Mouse (Mus musculus) left cerebral cortex, postnatal 10 days (tissue): ENCODE data around the gene Selenov. TPM values are rescaled to one million over a fixed set of nuclear protein-coding genes. Genes with fewer than 3 reads are reported as not detected.

ENCODE experiments used
- DNase-seq, 2 experiments: peaks; one replicate each; pipeline ENCODE4 v3.0.0; 2021 to 2022; ENCODE audit warnings: low spot score in 2 of 2, mixed read lengths in 1 of 2; ENCODE audit errors: extremely low spot score in 1 of 2
- intact Hi-C: fragments of 180-260 bp; cut with DNase I; formaldehyde crosslinking; loops from one replicate; pipeline ENCODE4 v1.15.1; 2025
- total RNA-seq, 2 experiments: library from RNA; stranded (reverse); gene quantifications; 2 replicates each; pipeline ENCODE4 v1.2.3; 2021

Selenov gene
- total RNA-seq, 2 experiments from 2014 or later = 2.9 to 4.5 TPM

GRCm38 (mm10) chr7:28301616-28302433 is 10.8 kb upstream of the Selenov start, which contains the start of gene Dll3:
Gene Dll3, minus strand, starts transcription at chr7:28302238.
- DNase-seq = peak in 1 of 2 experiments; percentile 74
- intact Hi-C loops = no loop called here

DNA sequence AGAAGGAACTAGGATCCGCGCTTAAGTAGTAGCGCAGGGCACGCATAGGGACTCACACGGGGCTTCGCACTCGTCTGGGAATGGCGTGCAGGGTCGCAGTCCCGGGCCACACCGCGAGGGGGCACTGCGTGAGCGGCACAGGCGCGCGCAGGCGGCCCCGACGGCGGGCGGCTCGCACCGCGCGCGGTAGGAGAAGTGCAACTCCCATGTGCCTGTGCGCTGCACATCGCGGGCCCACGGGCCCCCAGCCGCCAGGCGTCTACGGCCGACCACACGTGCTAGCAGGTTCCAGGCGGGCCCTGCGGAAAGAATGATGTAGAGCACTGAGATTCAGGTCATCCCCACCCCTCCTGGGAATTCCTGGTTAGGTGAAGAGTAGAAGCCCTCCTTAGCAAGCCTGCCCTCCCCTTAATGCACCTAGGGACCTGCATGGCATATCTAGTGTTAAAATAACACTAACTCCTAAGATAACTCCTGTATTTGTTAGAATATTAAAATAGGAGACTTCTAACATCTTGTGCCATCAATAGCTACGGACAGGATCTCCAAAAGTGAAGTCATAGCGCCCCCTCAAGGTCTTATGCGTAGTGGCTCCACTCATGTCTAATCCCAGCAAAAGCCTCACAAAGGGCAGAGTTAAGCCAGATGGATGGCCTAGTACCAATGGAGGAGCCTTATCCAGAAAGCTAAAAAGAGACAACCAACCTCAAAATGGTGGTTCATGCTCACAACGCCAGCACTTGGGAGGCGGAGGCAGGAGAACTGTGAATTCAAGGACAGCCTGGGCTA is 8.0 kb upstream of the Selenov start:
- intact Hi-C loops = loop anchor here (5.0 kb wide), 1 partner anchor 152 kb away; no protein-coding TSS in a partner anchor
- DNase-seq = no peak

- peak; percentile 49 to 88 for DNase-seq
- intact Hi-C loops = no loop called here
Observed at GRCm38 (mm10) chr7:28294481-28294880, 3.5 kb upstream of the Selenov start.

DNA sequence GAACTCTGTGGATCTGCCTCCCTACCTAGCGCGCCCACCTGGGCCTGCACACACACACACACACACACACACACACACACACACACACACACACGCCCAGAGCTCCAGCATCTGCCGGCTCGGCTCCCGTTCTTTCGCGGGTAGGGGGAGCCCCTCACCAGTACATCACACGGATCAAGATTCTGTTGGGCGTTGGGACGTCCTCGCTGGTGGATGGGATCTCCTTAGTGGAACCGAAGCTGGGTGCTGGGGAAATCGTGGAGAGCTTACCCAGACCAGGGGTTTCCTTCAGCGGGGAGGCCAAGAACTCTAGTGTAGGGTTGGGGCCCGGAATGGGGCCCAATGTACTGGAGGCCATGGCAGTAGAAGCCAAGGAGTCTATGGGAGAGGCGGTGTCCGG is 821 bp downstream of the Selenov start:
- DNase-seq = peak in 1 of 2 experiments; percentile 57

GRCm38 (mm10) chr7:28280630-28281029 is 10.4 kb downstream of the Selenov start:
- intact Hi-C loops = no loop called here
- no peak for DNase-seq

More for the DNA sequence above, 821 bp downstream of the Selenov start:
- intact Hi-C loops = no loop called here

DNA sequence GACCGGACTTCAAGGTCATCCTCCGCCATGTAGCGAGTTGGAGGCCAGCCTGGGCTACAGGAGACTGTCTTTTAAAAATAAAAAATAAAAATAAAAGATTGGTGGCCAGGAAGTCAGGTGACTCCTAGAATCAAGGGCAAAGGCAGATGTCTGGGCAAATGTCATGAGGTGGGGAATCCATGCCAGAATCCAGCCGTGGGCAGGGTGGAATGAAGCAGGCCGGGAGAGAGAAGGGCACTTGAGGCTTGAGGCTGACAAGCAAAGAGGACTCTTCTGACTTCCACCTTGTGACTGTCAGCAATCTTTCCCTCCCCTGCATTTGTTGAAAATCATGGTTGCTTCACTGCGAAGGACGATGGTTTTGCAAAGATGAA is 12.7 kb downstream of the Selenov start:
- intact Hi-C loops = no loop called here
- no peak for DNase-seq

- intact Hi-C loops = no loop called here
- DNase-seq = peak; percentile 93 to 96
Observed at GRCm38 (mm10) chr7:28277615-28278278, 13.2 kb downstream of the Selenov start, which contains the start of gene Eid2b. Gene Eid2b, plus strand, starts transcription at chr7:28277739.

DNA sequence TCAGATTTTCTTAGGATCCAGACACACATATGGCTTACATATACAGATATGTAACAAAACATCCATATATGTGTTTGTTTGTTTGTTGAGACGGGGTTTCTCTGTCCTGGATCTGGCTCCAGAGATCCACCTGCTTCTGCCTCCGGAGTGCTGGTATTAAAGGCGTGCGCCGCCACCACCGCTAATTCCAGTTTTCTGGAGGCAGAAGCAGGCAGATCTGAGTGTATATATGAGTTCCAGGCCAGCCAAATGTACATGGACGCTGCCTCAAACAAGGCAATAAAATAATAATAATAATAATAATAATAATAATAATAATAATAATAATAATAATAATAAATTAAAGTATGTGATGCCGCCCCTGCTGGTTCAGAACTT is 13.8 kb downstream of the Selenov start:
- DNase-seq = no peak
- intact Hi-C loops = no loop called here

GRCm38 (mm10) chr7:28271761-28272160 is 19.2 kb downstream of the Selenov start:
- intact Hi-C loops = no loop called here
- DNase-seq = no peak

- DNase-seq = no peak
- intact Hi-C loops = loop anchor here (5.0 kb wide), 1 partner anchor 62 kb away; no protein-coding TSS in a partner anchor
Observed at GRCm38 (mm10) chr7:28269355-28269754, 21.6 kb downstream of the Selenov start.

DNA sequence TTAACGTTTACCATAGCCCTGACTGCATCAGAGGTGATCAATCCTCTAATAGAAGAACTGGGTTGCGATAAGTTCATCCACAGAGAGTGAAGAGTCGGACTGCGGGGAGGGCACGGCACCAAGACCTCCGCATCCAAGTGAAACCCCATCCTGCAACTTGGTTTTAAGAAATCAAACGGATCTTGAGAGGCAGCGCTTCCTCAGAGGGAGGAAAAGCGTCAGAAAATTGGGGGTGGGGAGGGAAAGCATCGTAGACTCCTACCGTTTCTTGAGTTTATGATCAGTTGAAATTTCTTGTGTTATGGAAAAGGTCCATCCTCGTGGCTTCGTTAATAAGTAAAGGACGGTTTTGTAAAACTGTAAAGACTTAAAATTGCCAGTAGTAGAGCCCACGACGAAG is 22.4 kb downstream of the Selenov start:
- intact Hi-C loops = loop anchor here (5.0 kb wide), 1 partner anchor 61 kb away; no protein-coding TSS in a partner anchor
- DNase-seq = no peak

DNA sequence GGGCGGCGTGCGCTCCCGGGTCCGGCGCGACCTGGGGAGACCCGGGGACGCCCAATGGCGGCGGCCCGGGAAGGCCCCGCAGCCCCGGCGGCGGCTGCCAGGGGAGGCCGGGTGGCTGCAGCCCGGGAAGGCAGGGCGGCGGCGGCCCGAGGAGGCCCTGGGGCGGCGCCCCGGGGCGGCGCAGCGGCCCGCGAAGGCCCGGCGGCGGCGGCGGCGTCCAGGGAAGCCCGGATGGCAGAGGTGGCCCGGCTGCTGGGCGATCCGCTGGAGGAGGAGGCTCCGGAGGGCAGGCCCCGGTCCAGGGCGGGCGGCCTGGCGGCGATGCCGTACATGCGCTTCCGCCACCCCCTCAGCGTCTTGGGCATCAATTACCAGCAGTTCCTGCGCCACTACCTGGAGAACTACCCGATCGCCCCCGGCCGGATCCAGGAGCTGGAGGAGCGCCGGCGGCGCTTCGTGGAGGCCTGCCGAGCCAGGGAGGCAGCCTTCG is 22.9 kb downstream of the Selenov start:
- peak in 1 of 2 experiments; percentile 77 for DNase-seq
- intact Hi-C loops = loop anchor here (5.0 kb wide), 1 partner anchor 61 kb away; no protein-coding TSS in a partner anchor

- DNase-seq = peak; percentile 91 to 94
- intact Hi-C loops = loop anchor here (5.0 kb wide), 1 partner anchor 60 kb away; no protein-coding TSS in a partner anchor
Observed at GRCm38 (mm10) chr7:28267129-28268041, 23.6 kb downstream of the Selenov start, which contains the start of gene Eid2. Gene Eid2, plus strand, starts transcription at chr7:28267881.

DNA sequence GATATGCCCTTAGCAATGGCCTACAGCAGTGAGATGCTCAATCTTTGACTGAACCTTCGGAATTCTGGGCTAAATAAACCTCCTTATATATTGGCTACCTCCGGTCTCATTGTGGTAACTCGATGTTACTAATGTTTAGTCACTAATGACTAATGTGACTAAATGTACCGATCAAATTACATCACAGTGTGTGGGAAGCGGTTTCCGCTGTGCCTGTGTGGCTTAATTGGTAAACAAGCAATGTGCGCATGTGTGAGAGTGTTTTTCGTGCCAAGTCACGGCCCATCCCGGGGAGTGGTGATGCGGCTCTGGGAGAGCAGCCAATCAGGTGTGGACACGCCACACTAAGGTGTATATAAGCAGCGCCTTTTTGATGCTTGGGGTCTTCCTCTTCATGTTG is 25.6 kb downstream of the Selenov start:
- intact Hi-C loops = loop anchor here (5.0 kb wide), 1 partner anchor 58 kb away; no protein-coding TSS in a partner anchor
- no peak for DNase-seq

DNA sequence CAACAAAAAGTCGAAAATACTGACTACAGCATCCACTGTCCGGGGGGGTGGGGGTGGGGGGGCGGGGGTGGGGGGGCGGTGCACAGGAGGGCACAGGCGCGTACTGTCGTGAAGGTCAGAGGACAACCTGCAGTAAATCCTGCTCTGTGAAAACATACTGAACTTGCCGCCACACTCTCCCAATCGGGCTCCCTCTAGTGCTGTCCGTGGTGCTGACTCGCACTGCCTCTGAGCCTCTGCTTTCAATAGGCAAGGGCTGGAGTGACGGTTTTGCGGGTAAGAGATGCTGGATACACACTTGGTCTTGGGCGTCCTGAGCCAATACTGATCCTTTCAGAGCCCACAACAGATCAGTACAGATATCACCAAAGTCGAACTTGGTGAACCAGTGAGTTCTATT is 27.2 kb downstream of the Selenov start:
- intact Hi-C loops = no loop called here
- DNase-seq = peak in 1 of 2 experiments; percentile 69

DNA sequence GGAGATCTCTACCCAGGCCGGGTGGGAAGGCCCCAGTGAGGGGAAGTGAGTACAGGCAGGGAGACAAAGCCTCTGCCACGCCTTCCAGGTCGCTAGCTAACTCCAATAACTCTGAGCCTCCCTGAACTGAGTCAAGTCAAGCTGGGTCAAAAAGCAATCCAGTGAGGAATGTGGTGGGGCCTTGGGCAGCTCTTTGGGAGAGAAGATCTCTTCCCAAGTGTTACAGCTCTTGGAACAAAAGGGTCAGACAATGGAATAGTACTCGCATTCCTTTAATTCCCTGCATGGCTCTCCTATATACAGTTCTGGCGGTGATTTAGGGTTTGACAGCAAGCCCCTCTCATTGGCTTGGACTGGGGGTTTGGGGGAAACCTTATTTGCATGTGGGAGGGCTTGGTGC is 28.1 kb downstream of the Selenov start:
- intact Hi-C loops = no loop called here
- DNase-seq = no peak

DNA sequence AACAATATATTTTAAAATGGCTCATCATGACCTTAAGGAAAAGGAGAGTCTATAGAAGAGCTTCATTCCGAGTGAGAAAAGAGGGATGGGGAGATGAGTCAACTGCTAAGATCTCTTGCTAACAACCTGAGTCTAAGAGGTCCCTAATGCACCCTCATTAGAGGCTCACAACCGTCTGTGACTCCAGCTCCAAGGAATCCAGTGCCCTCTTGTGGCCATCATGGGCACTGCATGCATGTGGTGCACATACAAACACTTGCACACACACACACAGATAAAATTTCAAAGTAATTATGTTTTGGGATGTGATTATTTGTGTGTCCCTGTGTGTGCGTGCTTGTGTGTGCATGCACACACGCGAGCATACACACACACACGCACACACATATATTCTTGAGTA is 35.5 kb downstream of the Selenov start:
- DNase-seq = no peak
- intact Hi-C loops = no loop called here

- no peak for DNase-seq
- intact Hi-C loops = no loop called here
Observed at GRCm38 (mm10) chr7:28254591-28254990, 36.4 kb downstream of the Selenov start.
